Mouse (Mus musculus) cortical plate, adult 2 months (tissue): Measurements from ENCODE around the gene Myom1.

Experiments used
- CTCF ChIP-seq: fragments of 200-500 bp; IDR thresholded peaks from 2 replicates; pipeline ENCODE4 v1.5.1; 2011; ENCODE audit warnings: mild to moderate bottlenecking, control low read depth, low read length; ENCODE audit not compliant: insufficient read depth; ENCODE audit errors: extremely low read depth
- POLR2A ChIP-seq: fragments of 200-500 bp; IDR thresholded peaks from 2 replicates; pipeline ENCODE4 v1.6.1; 2011; ENCODE audit warnings: mild to moderate bottlenecking, low read length, control low read depth; ENCODE audit not compliant: insufficient read depth; ENCODE audit errors: extremely low read depth

DNA sequence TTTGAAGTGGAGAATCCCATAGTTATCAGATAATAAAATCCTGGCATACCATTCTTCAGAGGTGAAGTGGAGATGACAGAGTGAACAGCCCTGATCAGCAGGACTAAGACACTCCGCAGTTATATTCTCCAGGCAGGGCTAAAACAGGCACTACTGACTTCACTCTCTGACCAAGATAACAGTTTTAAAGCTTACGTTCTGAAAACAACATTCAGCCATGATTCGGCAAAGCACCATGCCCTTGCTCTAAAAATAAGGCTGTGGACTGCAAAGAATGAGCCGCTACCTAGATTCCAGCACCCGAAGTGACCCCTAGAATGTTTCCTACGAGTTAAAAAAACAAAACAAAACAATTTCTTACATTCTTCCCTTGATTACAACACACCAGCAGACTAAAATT lies 4.6 kb upstream of the Myom1 start:
- TF ChIP-seq CTCF (no peak), POLR2A (no peak)
